Mouse (Mus musculus) forebrain, embryonic 10.5 days (tissue): ENCODE results near the gene Rnf151. TPM values are rescaled to one million over a fixed set of nuclear protein-coding genes. Genes with fewer than 3 reads are reported as not detected.
"Not testable (repeated sequence)": the region's sequence is repeated elsewhere in the genome, so short reads cannot be mapped to it uniquely, and the experiment has no call there.

ENCODE experiments used
- DNase-seq: peaks from one replicate; pipeline ENCODE4 v3.0.0-alpha.2; 2017; ENCODE audit warnings: low spot score; ENCODE audit errors: extremely low spot score
- H3K27ac ChIP-seq: fragments of 300-500 bp; sonication (generic); 2 replicates; pipeline ENCODE4 v1.5.1; 2016; ENCODE audit warnings: mild to moderate bottlenecking
- H3K27me3 ChIP-seq: fragments of 300-500 bp; sonication (generic); 2 replicates; pipeline ENCODE4 v1.6.1; 2016; ENCODE audit warnings: mild to moderate bottlenecking; ENCODE audit not compliant: poor library complexity, severe bottlenecking
- H3K36me3 ChIP-seq: fragments of 300-500 bp; sonication (generic); replicated peaks from 2 replicates; pipeline ENCODE4 v1.6.1; 2016; ENCODE audit warnings: mild to moderate bottlenecking, moderate library complexity
- H3K4me1 ChIP-seq: fragments of 300-500 bp; sonication (generic); 2 replicates; pipeline ENCODE4 v1.6.1; 2016
- H3K4me3 ChIP-seq: fragments of 300-500 bp; sonication (generic); 2 replicates; pipeline ENCODE4 v1.5.1; 2016; ENCODE audit warnings: mild to moderate bottlenecking, moderate library complexity
- H3K9me3 ChIP-seq: fragments of 300-500 bp; sonication (generic); 2 replicates; pipeline ENCODE4 v1.6.1; 2016; ENCODE audit warnings: mild to moderate bottlenecking, moderate library complexity
- WGBS: fragments of 180-500 bp; shearing (Covaris S2); methylation state at CpG from one replicate; pipeline ENCODE4 v1.1.7; 2016; 5-methylcytosine and 5-hydroxymethylcytosine counted together
- polyA plus RNA-seq: library from polyadenylated mRNA; unstranded; fragments of >200 nt; fragmentation: Nextera tagmentation; extraction: Ambion mirVana; gene quantifications from 2 replicates; pipeline ENCODE4 v1.2.1, GENCODE M21; 2016

The Rnf151 gene
- polyA plus RNA-seq, 1 experiment from 2014 or later, result 0.43 TPM

DNA sequence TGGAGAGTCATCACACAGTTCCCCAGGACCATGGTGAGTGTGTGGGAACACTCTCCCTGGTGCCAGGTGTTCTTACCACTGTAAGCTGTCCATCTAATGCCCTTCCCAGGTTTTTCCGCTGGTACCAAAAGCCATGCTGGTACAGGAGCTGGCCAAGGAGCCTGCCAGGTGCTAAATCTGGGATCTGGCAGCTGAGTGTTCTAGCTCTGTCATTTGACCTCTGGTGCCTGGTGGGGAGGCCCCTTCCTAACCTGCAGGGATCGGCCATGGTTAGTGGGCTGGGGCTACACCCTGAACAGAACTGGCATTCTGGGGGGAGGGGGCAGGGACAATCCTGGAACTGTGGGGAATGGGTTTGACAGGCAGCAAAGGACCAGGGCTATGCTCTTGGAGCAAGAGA, 9.8 kb upstream of the Rnf151 start, which contains the start of gene Rpl3l:
Gene Rpl3l, plus strand, starts transcription at position 203 of the 400 bp plus-strand sequence.
- Histone ChIP-seq H3K27me3 (peaks cover 14% of the 10 kb centered on the region; the same call in 1 of the 2 replicates), H3K9me3 (no peaks in the 10 kb centered on the region), H3K27ac (no peak within 1 kb of the TSS), H3K4me3 (no peak within 1 kb of the TSS), H3K4me1 (peaks cover 16% of the 10 kb centered on the region), H3K36me3 (peaks cover 1% of the 10 kb centered on the region)
- WGBS, result 76% methylated on average over 2 of the region's 2 CpGs
- DNase-seq, result no peak

DNA sequence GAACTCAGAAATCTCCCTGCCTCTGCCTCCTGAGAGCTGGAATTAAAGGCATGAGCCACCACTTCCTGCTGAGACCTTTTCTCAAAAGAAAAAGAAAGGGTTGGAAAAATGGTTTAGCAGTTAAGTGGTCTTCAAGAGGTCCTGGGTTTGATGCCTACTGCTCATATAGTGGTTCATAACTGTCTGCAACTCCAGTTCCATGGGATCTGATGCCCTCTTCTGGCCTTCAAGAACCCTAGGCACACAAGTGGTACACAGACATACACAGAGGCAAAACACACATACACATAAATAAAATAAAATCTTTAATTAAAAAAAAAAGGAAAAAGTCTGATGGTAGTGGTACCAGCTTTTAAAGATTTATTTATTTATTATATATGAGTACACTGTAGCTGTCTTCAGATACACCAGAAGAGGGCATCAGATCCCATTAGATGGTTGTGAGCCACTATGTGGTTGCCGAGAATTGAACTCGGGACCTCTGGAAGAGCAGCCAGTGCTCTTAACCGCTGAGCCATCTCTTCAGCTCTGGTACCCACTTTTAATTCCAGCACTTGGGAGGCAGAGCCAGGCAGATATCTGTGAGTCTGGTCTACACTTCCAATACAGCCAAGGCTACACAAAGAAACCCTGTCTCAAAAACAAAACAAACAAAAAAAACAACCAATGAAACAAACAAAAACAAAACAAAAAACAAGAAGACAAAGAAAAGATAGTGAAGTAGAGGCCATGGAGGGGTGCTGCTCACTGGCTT, 8.0 kb upstream of the Rnf151 start:
- no peaks in the 10 kb centered on the region for H3K9me3 ChIP-seq
- peaks cover 32% of the 10 kb centered on the region for H3K4me1 ChIP-seq
- peaks cover 18% of the 10 kb centered on the region for H3K36me3 ChIP-seq
- 74% methylated on average over 3 of the region's 3 CpGs for WGBS
- no peak overlapping the region for H3K27ac ChIP-seq
- H3K4me3 ChIP-seq, result no peak overlapping the region
- no peak for DNase-seq
- H3K27me3 ChIP-seq, result peaks cover 6% of the 10 kb centered on the region; the same call in 1 of the 2 replicates

DNA sequence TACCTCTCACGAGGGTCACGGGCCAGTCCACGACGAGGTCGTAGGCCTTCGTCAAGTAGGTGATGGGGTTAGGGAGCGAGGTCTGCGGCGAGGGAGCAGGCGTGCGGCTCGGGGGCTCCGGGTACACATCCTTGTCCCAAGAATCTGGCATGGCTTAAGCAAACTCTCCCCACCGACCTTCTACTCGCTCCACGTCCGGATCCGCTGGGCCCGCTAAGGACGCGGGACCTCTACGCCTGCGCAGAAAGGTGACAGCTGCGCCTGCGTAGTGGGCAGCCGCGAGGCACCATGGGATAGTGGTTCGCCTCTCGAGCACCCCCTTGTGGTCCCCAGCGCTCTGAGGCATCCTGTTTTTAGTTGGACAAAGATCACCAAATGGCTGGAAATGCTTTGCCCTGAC, 6.3 kb upstream of the Rnf151 start, which contains the start of gene Ndufb10:
Gene Ndufb10, minus strand, starts transcription at position 295 of the 400 bp plus-strand sequence.
- Histone ChIP-seq H3K27me3 (peaks cover 6% of the 10 kb centered on the region; the same call in 1 of the 2 replicates), H3K36me3 (peaks cover 23% of the 10 kb centered on the region), H3K27ac (peak within 1 kb of the TSS; percentile 86), H3K4me3 (peak within 1 kb of the TSS; percentile 91), H3K9me3 (no peaks in the 10 kb centered on the region), H3K4me1 (peaks cover 34% of the 10 kb centered on the region)
- DNase-seq, result peak; percentile 95
- WGBS, result under 1% methylated on average over 30 of the region's 30 CpGs

- WGBS, result under 1% methylated on average over 15 of the region's 15 CpGs
- H3K9me3 ChIP-seq, result no peaks in the 10 kb centered on the region
- peaks cover 24% of the 10 kb centered on the region for H3K36me3 ChIP-seq
- peaks cover 6% of the 10 kb centered on the region; the same call in 1 of the 2 replicates for H3K27me3 ChIP-seq
- H3K4me1 ChIP-seq, result peaks cover 38% of the 10 kb centered on the region
- H3K27ac ChIP-seq, result peak overlapping the region; percentile 86
- DNase-seq, result no peak
- peak overlapping the region; percentile 91 for H3K4me3 ChIP-seq
These were observed 6.0 kb upstream of the Rnf151 start for GRCm38 (mm10) chr17:24723881-24724180.

GRCm38 (mm10) chr17:24723122-24723880, 5.4 kb upstream of the Rnf151 start:
- 5% methylated on average over 12 of the region's 12 CpGs for WGBS
- H3K9me3 ChIP-seq, result no peaks in the 10 kb centered on the region
- H3K27ac ChIP-seq, result peak overlapping the region; percentile 86
- no peak for DNase-seq
- H3K4me1 ChIP-seq, result peaks cover 43% of the 10 kb centered on the region
- H3K27me3 ChIP-seq, result peaks cover 5% of the 10 kb centered on the region; the same call in 1 of the 2 replicates
- H3K36me3 ChIP-seq, result peaks cover 30% of the 10 kb centered on the region
- H3K4me3 ChIP-seq, result peak overlapping the region; percentile 91

DNA sequence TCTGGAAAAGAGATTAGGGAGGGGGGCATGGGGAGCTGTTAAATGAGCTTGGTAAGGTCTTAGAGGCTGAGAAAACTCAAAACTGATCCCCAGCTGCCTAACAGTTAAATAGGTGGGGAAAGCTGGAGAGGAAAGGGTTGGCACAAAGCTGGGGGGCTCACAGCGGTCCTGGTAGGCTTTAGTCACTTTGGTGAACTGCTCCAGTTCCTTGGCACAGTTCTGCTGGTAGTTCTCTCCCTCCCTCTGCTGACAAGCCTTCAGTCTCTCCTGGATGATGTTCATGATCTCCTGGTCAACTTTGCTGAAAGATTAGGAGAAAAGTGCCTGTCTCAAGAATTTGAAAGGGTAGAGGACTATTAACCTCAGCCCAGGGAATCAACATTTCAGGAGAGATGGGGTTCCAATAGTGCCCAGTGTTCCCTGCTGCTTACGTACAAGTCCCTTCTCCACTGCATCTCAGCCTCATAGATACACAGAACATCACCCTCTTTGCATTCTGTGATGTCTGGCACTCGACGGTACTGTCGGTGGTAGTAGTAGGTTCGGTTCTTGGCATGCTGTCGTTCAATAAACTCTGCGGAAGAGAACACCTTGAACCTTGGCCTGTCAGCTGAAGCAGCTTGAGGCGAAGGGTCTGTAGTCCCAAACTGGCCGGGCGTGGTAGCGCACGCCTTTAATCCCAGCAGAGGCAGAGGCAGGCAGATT, 4.5 kb upstream of the Rnf151 start:
- Histone ChIP-seq H3K27ac (no peak overlapping the region), H3K4me1 (peaks cover 44% of the 10 kb centered on the region), H3K36me3 (peaks cover 39% of the 10 kb centered on the region), H3K9me3 (no peaks in the 10 kb centered on the region), H3K27me3 (no peaks in the 10 kb centered on the region), H3K4me3 (peak overlapping the region; percentile 91)
- DNase-seq, result no peak
- 40% methylated on average over 13 of the region's 13 CpGs for WGBS

DNA sequence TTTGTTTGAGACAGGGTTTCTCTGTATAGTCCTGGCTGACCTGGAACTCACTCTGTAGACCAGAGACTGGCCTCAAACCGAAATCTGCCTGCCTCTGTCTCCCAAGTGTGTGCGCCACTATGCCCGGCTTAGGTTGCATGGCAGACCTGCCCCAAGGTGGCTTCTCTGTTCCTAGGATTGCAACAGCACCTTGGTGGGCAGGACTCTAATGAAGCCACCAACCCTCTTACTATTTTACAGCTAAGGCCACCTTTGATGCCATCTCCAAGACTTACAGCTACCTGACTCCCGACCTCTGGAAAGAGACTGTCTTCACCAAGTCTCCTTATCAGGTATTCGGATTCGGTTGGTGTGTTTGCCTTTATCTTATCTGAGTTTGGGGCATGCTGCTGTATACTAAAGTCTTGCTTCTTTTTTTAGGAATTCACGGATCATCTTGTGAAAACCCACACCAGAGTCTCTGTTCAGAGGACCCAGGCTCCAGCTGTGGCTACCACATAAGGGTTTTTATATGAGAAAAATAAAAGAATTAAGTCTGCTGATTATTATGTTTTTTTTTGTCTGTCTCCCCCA, 3.6 kb upstream of the Rnf151 start:
- H3K36me3 ChIP-seq, result peaks cover 48% of the 10 kb centered on the region
- DNase-seq, H3K27ac ChIP-seq, H3K9me3 ChIP-seq, H3K27me3 ChIP-seq: not testable (repeated sequence)
- H3K4me3 ChIP-seq, result peak overlapping the region; percentile 91
- 78% methylated on average over 7 of the region's 7 CpGs for WGBS
- peaks cover 44% of the 10 kb centered on the region for H3K4me1 ChIP-seq

- H3K27ac ChIP-seq, result peak overlapping the region; percentile 93
- H3K4me3 ChIP-seq, result peak overlapping the region; percentile 91
- not testable (repeated sequence) for H3K9me3 ChIP-seq, H3K27me3 ChIP-seq, DNase-seq
- peaks cover 56% of the 10 kb centered on the region for H3K36me3 ChIP-seq
- WGBS, result under 1% methylated on average over 11 of the region's 11 CpGs
- H3K4me1 ChIP-seq, result peaks cover 48% of the 10 kb centered on the region
These were observed 2.8 kb upstream of the Rnf151 start for GRCm38 (mm10) chr17:24720616-24721015.

DNA sequence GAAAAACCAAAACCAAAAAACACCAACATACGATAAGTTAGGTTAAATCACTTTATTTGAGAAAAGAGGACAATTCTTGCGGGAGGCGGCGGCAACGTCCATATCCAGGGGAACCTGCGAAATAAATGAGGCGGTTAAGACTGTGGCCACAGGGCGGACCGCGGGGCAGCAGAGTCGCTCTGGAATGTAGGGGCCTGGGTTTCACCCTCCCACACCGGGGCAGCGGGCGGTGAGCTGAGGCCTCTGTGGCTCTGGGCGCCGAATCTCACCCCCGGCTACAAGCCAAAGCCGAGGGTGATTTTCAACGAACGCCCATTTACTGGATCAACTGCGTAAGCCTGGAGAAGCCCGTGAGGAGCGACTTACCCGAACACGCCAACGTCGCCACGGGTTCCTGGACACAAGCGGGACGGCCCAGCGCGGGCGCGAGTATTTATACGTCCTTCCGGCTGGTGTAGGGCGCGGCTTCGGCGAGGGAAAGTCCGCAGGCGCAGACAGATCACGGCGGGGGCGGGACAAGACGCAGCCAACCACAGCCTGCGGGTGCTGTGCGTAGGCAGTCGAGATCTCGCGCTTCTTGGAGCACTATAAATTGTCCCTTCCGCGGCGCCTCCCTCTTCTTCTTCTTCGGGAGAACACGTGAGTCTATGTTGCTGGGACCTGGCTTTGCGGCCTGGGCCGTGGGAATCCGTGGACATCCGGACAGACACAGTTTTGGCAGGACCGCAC, 1.8 kb upstream of the Rnf151 start:
- WGBS, result under 1% methylated on average over 61 of the region's 61 CpGs
- peak; percentile 99 for DNase-seq
- peak overlapping the region; percentile 93 for H3K27ac ChIP-seq
- H3K4me1 ChIP-seq, result peaks cover 51% of the 10 kb centered on the region
- H3K27me3 ChIP-seq, result no peaks in the 10 kb centered on the region
- H3K4me3 ChIP-seq, result peak overlapping the region; percentile 91
- no peaks in the 10 kb centered on the region for H3K9me3 ChIP-seq
- peaks cover 63% of the 10 kb centered on the region for H3K36me3 ChIP-seq

GRCm38 (mm10) chr17:24718938-24719337, 1.1 kb upstream of the Rnf151 start:
- H3K27me3 ChIP-seq, H3K9me3 ChIP-seq, DNase-seq: not testable (repeated sequence)
- Histone ChIP-seq H3K4me3 (peak overlapping the region; percentile 91), H3K36me3 (peaks cover 63% of the 10 kb centered on the region), H3K4me1 (peaks cover 47% of the 10 kb centered on the region), H3K27ac (peak overlapping the region; percentile 93)
- WGBS, result 63% methylated on average over 5 of the region's 5 CpGs

DNA sequence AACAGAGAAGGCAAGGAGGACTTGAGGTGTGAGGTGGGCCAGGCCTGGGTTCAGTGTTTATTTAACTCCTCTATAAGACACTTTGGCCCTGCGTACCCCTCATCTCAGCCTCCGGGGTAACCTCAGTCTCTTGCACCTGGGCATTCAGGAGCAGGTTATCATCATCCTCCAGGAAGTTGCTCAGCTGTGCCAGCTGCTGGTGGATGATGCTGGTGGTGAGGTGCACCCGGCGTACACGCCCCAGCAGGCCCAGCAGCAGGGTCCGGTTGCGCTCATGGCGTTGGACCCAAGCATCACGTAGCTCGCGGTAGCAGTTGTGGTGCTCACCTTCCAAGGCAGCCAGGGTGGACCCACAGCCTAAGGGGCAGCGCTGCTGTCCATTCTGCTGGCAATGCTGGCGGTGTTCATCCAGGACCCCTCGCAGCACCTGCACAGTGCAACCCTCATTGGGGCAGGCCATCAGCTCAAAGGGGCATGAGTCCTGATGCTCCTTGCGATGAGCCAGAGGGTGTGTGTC, 1.6 kb downstream of the Rnf151 start:
- H3K27ac ChIP-seq, result no peak overlapping the region
- H3K4me1 ChIP-seq, result peaks cover 21% of the 10 kb centered on the region
- H3K4me3 ChIP-seq, result 0 out of 2 replicates have a peak overlapping the region, but pooled peaks have one; percentile 12
- H3K27me3 ChIP-seq, result no peaks in the 10 kb centered on the region
- DNase-seq, result no peak
- H3K36me3 ChIP-seq, result peaks cover 48% of the 10 kb centered on the region
- H3K9me3 ChIP-seq, result no peaks in the 10 kb centered on the region
- 95% methylated on average over 15 of the region's 15 CpGs for WGBS
